Mouse (Mus musculus) splenic B cell, adult 2 months (primary cell): ENCODE results near the gene Ube2h.

Experiments used
- DNase-seq: peaks from one replicate; pipeline ENCODE4 v3.0.0-alpha.2; 2011; ENCODE audit warnings: low read depth, low spot score
- H3K27me3 ChIP-seq: 2 replicates; pipeline ENCODE4 v1.6.1; 2012; ENCODE audit warnings: mild to moderate bottlenecking, low read length, moderate library complexity, mixed read lengths; ENCODE audit not compliant: control insufficient read depth, poor library complexity, insufficient read depth, severe bottlenecking
- H3K36me3 ChIP-seq: 2 replicates; pipeline ENCODE4 v1.6.1; 2012; ENCODE audit warnings: mild to moderate bottlenecking, low read length, moderate library complexity, mixed read lengths; ENCODE audit not compliant: control insufficient read depth, poor library complexity, insufficient read depth, severe bottlenecking

The Ube2h gene

GRCm38 (mm10) chr6:30177305-30177704 is 127.0 kb downstream of the Ube2h start:
- Histone ChIP-seq H3K36me3 (no peaks in the 10 kb centered on the region), H3K27me3 (peaks cover 4% of the 10 kb centered on the region; the same call in 1 of the 2 replicates)
- DNase-seq = peak; percentile 18

- no peaks in the 10 kb centered on the region for H3K36me3 ChIP-seq
- DNase-seq = peak; percentile 15
- peaks cover 4% of the 10 kb centered on the region; the same call in 1 of the 2 replicates for H3K27me3 ChIP-seq
Measured at GRCm38 (mm10) chr6:30176496-30176895, 127.8 kb downstream of the Ube2h start.

- Histone ChIP-seq H3K27me3 (peaks cover 4% of the 10 kb centered on the region; the same call in 1 of the 2 replicates), H3K36me3 (no peaks in the 10 kb centered on the region)
- peak; percentile 24 for DNase-seq
Measured at GRCm38 (mm10) chr6:30175918-30176421, 128.4 kb downstream of the Ube2h start.

DNA sequence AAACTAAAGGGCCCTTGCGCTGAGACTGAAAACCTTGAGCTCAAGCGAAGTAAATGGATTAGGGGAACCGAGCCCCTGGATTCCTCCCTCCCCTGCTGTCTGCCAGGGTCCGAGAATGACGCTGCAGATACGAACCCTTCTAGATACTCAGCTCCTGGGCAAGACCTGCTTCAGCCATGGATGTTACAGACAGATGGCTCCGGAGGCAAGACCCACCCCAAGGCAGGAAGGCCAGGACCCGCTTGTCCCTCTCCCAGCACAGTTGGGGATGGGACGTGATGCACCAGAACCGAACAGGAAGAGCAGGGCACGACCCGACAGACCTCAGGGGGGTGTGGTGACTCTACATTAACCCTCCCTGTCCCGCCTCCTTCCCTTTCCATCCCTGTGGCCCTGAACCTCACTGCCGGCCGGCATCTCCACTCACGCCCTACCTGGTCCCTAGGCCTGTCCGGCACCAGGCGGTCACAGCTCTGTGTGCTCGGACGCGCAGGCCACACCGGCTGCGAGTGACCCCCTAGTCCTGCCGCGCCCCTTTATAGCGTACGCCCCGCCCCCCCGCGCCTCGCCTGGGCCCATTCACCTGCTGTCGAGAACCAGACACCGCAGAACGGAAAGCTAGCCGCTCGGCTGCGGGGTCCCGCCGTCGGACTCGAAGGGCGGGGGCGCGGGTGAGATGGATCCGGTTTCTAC is 129.0 kb downstream of the Ube2h start:
- peak; percentile 37 for DNase-seq
- Histone ChIP-seq H3K36me3 (no peaks in the 10 kb centered on the region), H3K27me3 (peaks cover 4% of the 10 kb centered on the region; the same call in 1 of the 2 replicates)

DNA sequence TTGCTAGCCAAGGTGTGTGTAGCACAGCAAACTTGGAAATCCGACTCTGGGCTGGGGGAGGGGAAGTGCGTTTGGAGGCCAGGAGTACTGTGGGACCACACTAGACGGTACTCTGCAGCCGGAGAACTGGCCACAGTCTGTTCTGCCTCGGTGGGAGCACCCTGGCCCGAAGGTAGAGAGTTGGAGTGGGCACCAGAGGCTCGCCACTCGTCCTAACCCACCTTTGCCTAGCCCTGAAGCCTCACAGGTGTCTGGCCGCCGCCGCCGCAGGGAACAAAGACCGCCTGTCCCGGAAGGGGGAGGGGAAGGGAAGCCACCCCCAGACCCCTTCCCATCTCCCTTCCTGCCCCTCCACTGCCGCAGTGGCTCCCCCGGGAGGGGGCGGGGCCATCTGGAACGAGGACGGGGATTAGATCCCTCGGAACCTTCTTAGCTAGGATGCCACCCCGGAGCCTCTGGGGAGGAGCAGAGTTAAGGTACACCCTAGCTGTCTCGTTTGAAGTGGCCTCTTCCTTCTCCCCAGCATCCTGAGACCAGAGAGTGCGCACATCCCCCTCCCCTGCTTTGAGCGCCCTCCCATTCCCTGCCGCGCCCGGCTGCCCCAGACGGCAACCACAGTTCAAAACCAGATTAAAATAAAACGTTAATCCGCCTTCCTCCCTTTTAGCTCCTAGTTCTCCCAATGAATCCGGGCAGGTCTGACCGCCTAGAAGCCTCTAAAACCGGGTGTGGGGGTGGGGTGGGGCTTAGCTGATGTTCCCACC is 129.7 kb downstream of the Ube2h start:
- DNase-seq = no peak
- Histone ChIP-seq H3K36me3 (no peaks in the 10 kb centered on the region), H3K27me3 (peaks cover 4% of the 10 kb centered on the region; the same call in 1 of the 2 replicates)

GRCm38 (mm10) chr6:30173551-30174460 is 130.5 kb downstream of the Ube2h start:
- 0 out of 2 replicates have a peak, but pooled peaks cover 2% of the 10 kb centered on the region for H3K27me3 ChIP-seq
- H3K36me3 ChIP-seq = no peaks in the 10 kb centered on the region
- peak; percentile 69 for DNase-seq

- no peaks in the 10 kb centered on the region for H3K36me3 ChIP-seq
- H3K27me3 ChIP-seq = 0 out of 2 replicates have a peak, but pooled peaks cover 2% of the 10 kb centered on the region
- peak; percentile 42 for DNase-seq
Measured at GRCm38 (mm10) chr6:30172820-30173550, 131.4 kb downstream of the Ube2h start.

DNA sequence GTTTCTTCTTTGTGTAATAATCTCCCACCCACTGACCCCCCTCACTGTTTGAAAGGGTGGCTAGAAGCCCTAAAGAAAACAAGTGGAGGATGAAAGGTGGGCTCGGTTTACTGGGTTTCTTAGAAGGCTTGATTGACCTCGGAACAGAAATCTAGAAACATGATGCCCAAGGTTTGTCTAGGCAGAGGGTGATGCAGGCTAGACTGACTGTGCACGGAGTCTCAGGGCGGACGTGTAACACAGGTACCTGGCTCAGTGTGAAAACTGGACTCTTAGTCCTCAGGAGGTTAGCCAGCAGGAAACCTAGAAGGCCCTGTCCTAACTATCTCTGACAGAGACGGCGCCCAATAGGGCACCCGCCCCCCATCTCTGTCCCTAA is 131.9 kb downstream of the Ube2h start:
- DNase-seq = peak; percentile 8
- Histone ChIP-seq H3K27me3 (0 out of 2 replicates have a peak, but pooled peaks cover 2% of the 10 kb centered on the region), H3K36me3 (no peaks in the 10 kb centered on the region)

DNA sequence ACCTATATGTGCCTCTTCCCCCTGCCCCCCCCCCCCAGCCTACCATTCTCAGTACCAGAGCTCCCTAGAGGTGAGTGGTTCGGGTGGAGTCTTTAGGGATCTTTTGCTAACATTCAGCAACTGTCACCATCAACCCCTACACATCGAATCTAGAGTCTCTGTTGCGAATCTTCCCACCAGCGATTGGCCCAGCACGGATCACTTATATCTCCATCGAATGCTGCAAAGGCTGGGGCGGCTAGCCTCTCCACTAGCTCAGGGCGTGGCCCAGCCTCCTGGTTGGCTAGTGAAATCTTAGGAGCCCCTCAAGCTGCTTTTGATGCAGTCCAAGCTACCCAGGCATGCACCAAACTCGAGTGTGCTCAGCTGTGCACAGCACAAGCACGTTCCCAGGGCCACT is 132.4 kb downstream of the Ube2h start:
- H3K27me3 ChIP-seq = 0 out of 2 replicates have a peak, but pooled peaks cover 2% of the 10 kb centered on the region
- H3K36me3 ChIP-seq = no peaks in the 10 kb centered on the region
- DNase-seq = no peak

DNA sequence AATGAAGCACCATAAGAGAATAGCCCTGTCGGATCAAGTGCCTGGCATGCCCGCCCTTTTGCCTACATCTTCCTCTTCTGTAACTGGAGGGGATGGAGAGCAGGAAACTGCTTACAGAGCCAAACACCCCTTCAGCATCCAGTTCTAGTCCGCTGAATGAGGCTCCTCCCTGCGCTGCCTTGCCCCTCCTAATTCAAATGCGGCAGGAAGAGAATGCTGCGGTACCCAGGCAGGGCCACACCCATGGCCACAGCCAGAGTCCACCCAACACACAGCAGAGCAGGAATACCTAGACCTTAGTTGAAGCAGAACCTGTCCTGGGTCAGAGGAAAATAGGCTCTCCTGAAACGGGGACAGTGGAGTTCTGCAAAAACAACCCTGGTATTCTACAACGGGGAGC is 133.1 kb downstream of the Ube2h start:
- Histone ChIP-seq H3K36me3 (no peaks in the 10 kb centered on the region), H3K27me3 (0 out of 2 replicates have a peak, but pooled peaks cover 2% of the 10 kb centered on the region)
- peak; percentile 22 for DNase-seq

GRCm38 (mm10) chr6:30169148-30169547 is 135.2 kb downstream of the Ube2h start:
- no peaks in the 10 kb centered on the region for H3K36me3 ChIP-seq
- H3K27me3 ChIP-seq = no peaks in the 10 kb centered on the region
- DNase-seq = no peak

DNA sequence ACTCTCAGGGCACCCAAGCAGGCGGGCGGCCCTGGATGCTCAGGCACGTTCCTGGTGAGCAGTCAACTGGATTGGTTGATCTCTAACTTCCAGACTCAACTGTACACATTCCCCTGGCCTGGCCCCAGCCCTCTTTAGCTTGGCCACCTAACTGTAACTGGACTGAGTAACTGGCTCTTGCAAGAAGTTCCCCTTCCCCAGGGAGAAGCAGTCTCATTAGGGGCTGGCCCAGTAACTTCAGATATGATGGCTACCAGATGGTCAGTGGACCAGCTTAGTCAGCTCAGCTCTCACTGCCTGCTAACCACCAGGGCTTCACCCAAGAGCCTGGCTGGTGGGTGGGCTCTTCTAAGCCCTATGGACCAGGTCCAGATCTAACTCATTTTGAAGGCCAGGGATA is 136.1 kb downstream of the Ube2h start:
- H3K36me3 ChIP-seq = no peaks in the 10 kb centered on the region
- H3K27me3 ChIP-seq = no peaks in the 10 kb centered on the region
- DNase-seq = no peak

DNA sequence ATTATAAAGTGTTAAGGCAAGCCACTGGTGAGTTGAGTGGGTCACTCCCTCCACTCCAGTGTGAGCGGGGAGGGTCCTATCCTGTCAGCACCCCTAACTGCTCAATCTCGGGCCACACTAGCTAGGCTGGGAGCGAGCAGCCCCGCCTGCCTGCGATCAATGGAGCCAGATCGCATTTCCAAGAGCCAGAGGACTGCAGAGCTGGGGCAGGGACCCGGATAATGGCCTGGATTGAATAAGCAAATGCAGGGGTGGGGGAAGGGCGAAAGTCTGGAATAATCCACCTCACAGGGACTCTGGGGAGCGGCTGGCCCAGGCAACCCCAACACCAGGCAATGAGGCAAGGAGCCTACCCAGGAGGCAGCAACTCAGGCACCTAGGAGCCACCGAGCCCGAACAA is 137.1 kb downstream of the Ube2h start:
- no peak for DNase-seq

GRCm38 (mm10) chr6:30166349-30166748 is 138.0 kb downstream of the Ube2h start:
- Histone ChIP-seq H3K36me3 (no peaks in the 10 kb centered on the region), H3K27me3 (no peaks in the 10 kb centered on the region)
- DNase-seq = no peak

More for the DNA sequence above, 137.1 kb downstream of the Ube2h start:
- H3K27me3 ChIP-seq = no peaks in the 10 kb centered on the region
- H3K36me3 ChIP-seq = no peaks in the 10 kb centered on the region
